Mouse (Mus musculus) cerebellum, adult 2 months (tissue): ENCODE measurements at regions not wholly inside any gene's neighbourhood (a gene's known extent, or its start where the extent isn't known, plus 50 kb on each side); places are given as distances from the start of the nearest gene placed in this dataset.

ENCODE experiments used
- CTCF ChIP-seq: fragments of 200-500 bp; IDR thresholded peaks from 2 replicates; pipeline ENCODE4 v1.5.1; 2011; ENCODE audit warnings: low read depth, mild to moderate bottlenecking, control low read depth, low read length, moderate library complexity, borderline replicate concordance; ENCODE audit not compliant: insufficient read depth
- POLR2A ChIP-seq: fragments of 200-500 bp; IDR thresholded peaks from 2 replicates; pipeline ENCODE4 v1.6.1; 2011; ENCODE audit warnings: low read length, control low read depth, borderline replicate concordance; ENCODE audit not compliant: insufficient read depth

DNA sequence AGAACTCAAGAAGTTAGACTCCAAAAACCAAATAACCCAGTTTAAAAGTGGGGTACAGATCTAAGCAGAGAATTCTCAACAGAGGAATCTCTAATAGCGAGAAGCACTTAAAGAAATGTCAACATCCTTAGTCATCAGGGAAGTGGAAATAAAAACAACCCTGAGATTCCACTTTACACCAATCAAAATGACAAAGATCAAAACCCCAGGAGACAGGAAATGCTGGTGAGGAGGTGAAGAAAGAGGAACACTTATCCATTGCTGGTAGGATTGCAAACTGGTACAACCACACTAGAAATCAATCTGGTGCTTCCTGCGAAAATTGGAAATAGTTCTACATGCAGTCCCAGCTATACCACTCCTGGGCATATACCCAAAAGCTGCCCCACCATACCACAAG is 111.0 kb downstream of the Etaa1 start:
- no peak for TF ChIP-seq POLR2A
- no peak for TF ChIP-seq CTCF
